ENCODE assay signal across 9 mouse cellular contexts in the genomic region with DNA sequence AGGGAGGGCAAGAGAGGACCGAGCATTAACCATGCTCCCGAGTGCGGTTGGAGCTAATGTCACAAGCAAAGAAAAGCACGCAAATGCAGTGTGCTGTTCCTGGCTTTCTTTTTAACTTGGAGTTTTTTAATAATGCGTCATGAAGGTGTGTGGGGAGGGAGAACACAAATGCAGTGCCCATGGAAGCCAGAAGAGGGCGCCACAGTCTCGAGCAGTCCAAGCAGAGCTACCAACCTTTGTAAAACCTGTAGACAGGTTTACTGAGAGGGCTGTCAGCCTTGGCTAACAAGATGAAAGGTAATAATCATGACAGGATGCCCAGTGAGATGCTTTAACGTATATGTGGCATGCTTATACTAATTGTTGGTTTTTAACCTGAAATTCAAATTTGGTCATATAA. TPM values are rescaled to one million over a fixed set of nuclear protein-coding genes. Genes with fewer than 3 reads are reported as not detected.
A peak's percentile ranks its signal among the peaks of the same experiment; 100 is the strongest.
DNase-seq lines count a peak whose midpoint lies in the region; ATAC-seq and TF ChIP-seq lines count a peak whose summit lies in the region.
"Had no signal": no experiment of that assay in that cellular context is flagged by ENCODE, and none has a peak within 500 bp of the region (broad histone marks: within the 10 kb centered on the region; RNA-seq: fewer than 3 reads in every experiment).

No protein-coding gene starts in this region.

- H3K4me3 ChIP-seq in heart, postnatal 0 days (ENCODE audit: low read depth, low read length) = no peak overlapping the region
- H3K4me3 ChIP-seq in layer of hippocampus, adult 2 months = no peak overlapping the region; the same call in 1 of the 2 replicates
- H3K4me3 ChIP-seq in lung, embryonic 14.5 days (ENCODE audit: low read depth, low read length) = no peak overlapping the region

- H3K36me3 ChIP-seq in heart, postnatal 0 days (replicated peaks; ENCODE audit: control insufficient read depth, insufficient read depth, low read length) = no peaks in the 10 kb centered on the region
- H3K36me3 ChIP-seq in lung, embryonic 14.5 days (ENCODE audit: insufficient read depth) = no peaks in the 10 kb centered on the region

- DNase-seq in CD4-positive, CD25-positive, alpha-beta regulatory T cell, adult 2 months (ENCODE audit: low read depth, low spot score) = peak; percentile 91
- DNase-seq in adrenal gland, postnatal 10 days = peak; percentile 87
- DNase-seq in embryo, embryonic 9.5 days (ENCODE audit: extremely low spot score) = peak; percentile 73
- DNase-seq in heart, postnatal 0 days (ENCODE audit: low spot score) = peak; percentile 45
- peak; percentile 78 to 86 for DNase-seq in layer of hippocampus, adult 2 months (ENCODE audit: low spot score in 2 of 2)
- peak; percentile 80 for DNase-seq in lung, embryonic 14.5 days
- peak; percentile 69 for DNase-seq in ovary, postnatal 36 days (ENCODE audit: low spot score)
- peak; percentile 87 for DNase-seq in thymus, postnatal 14 days

- no peak for ATAC-seq in heart, postnatal 0 days (ENCODE audit: insufficient read depth, low read depth)
- ATAC-seq in lung, embryonic 14.5 days (ENCODE audit: insufficient read depth) = no peak

- H3K4me1 ChIP-seq in heart, postnatal 0 days (ENCODE audit: control insufficient read depth, insufficient read depth) = 0 out of 2 replicates have a peak, but pooled peaks cover 3% of the 10 kb centered on the region
- peaks cover 20% of the 10 kb centered on the region for H3K4me1 ChIP-seq in lung, embryonic 14.5 days (ENCODE audit: insufficient read depth)

- no peaks in the 10 kb centered on the region for H3K27me3 ChIP-seq in heart, postnatal 0 days (ENCODE audit: control insufficient read depth, insufficient read depth, low read length)
- no peaks in the 10 kb centered on the region for H3K27me3 ChIP-seq in lung, embryonic 14.5 days (ENCODE audit: insufficient read depth, low read length)

- peak; percentile 82 for TF ChIP-seq CTCF in heart, postnatal 0 days (IDR thresholded peaks at IDR 0.05; ENCODE audit: low read depth)
- TF ChIP-seq CTCF in layer of hippocampus, adult 2 months (conservative IDR thresholded peaks at IDR 0.05) = peak; percentile 97
- TF ChIP-seq CTCF in lung, embryonic 14.5 days (IDR thresholded peaks at IDR 0.05; ENCODE audit: low read depth) = peak; percentile 86

- no peak overlapping the region for H3K27ac ChIP-seq in heart, postnatal 0 days (ENCODE audit: low read depth)
- no peak overlapping the region for H3K27ac ChIP-seq in layer of hippocampus, adult 2 months
- no peak overlapping the region for H3K27ac ChIP-seq in lung, embryonic 14.5 days (ENCODE audit: low read depth)

- no peaks in the 10 kb centered on the region for H3K9me3 ChIP-seq in heart, postnatal 0 days (replicated peaks; ENCODE audit: control insufficient read depth, low read length)
- H3K9me3 ChIP-seq in lung, embryonic 14.5 days (ENCODE audit: low read depth, low read length) = no peaks in the 10 kb centered on the region

- 11% methylated on average over 8 of the region's 8 CpGs for WGBS in heart, postnatal 0 days
- WGBS in lung, embryonic 14.5 days = 10% methylated on average over 8 of the region's 8 CpGs

- no peak for TF ChIP-seq EP300 in heart, postnatal 0 days (IDR thresholded peaks at IDR 0.05; ENCODE audit: low read depth)

- H3K9ac ChIP-seq in heart, postnatal 0 days (replicated peaks; ENCODE audit: low read depth, low read length) = no peak overlapping the region
- no peak overlapping the region for H3K9ac ChIP-seq in lung, embryonic 14.5 days

- peak overlapping the region; percentile 2; the same call in 1 of the 2 replicates for H3K4me2 ChIP-seq in heart, postnatal 0 days (ENCODE audit: low read depth, low read length)
- H3K4me2 ChIP-seq in lung, embryonic 14.5 days = no peak overlapping the region; the same call in 1 of the 2 replicates

RNA-seq across cellular contexts. Expression of gene Ccn6, which starts 6.6 kb away (rescaled TPM):
- under 1 TPM; 0.48 TPM for total RNA-seq in adrenal gland, postnatal 10 days (2021)
- total RNA-seq in heart, postnatal 0 days (2014; rRNA removed; ENCODE audit: low replicate concordance) = not detected in 2 replicates
- polyA plus RNA-seq in heart, postnatal 0 days (2015; fragmentation: Nextera tagmentation; extraction: Ambion mirVana) = not detected in 2 replicates
- under 1 TPM; 0.32 to 0.44 TPM for total RNA-seq in layer of hippocampus, adult 2 months (2021)
- polyA plus RNA-seq in lung, embryonic 14.5 days (2014; fragmentation: Nextera tagmentation; extraction: Ambion mirVana) = 0.47 and 0.49 TPM in 2 replicates
- polyA plus RNA-seq: liver, embryonic 16.5 days had no signal

RNA-seq across cellular contexts. Expression of gene Tube1, which starts 36.4 kb away (rescaled TPM):
- total RNA-seq in adrenal gland, postnatal 10 days (2021) = 1 to 10 TPM; 2.3 to 2.4 TPM
- total RNA-seq in heart, postnatal 0 days (2014; rRNA removed; ENCODE audit: low replicate concordance) = 1.7 and 2.0 TPM in 2 replicates
- 1.6 and 1.9 TPM in 2 replicates for polyA plus RNA-seq in heart, postnatal 0 days (2015; fragmentation: Nextera tagmentation; extraction: Ambion mirVana)
- total RNA-seq in layer of hippocampus, adult 2 months (2021) = 1 to 10 TPM; 3.5 to 3.8 TPM
- polyA plus RNA-seq in lung, embryonic 14.5 days (2014; fragmentation: Nextera tagmentation; extraction: Ambion mirVana) = 20.5 and 21.0 TPM in 2 replicates

RNA-seq across cellular contexts. Expression of gene Fam229b, which starts 36.5 kb away (rescaled TPM):
- 1 to 10 TPM; 4.7 TPM for total RNA-seq in adrenal gland, postnatal 10 days (2021)
- total RNA-seq in heart, postnatal 0 days (2014; rRNA removed; ENCODE audit: low replicate concordance) = 0.35 and 5.2 TPM in 2 replicates
- 14.8 and 15.1 TPM in 2 replicates for polyA plus RNA-seq in heart, postnatal 0 days (2015; fragmentation: Nextera tagmentation; extraction: Ambion mirVana)
- 10 to 100 TPM; 11.2 to 12.3 TPM for total RNA-seq in layer of hippocampus, adult 2 months (2021)
- 9.8 and 13.7 TPM in 2 replicates for polyA plus RNA-seq in lung, embryonic 14.5 days (2014; fragmentation: Nextera tagmentation; extraction: Ambion mirVana)
